Mouse (Mus musculus) spleen, postnatal 4 days (tissue): Measurements from ENCODE around the gene Cpt1c.
"Not testable (repeated sequence)": the region's sequence is repeated elsewhere in the genome, so short reads cannot be mapped to it uniquely, and the experiment has no call there.

Source experiments
- DNase-seq, 2 experiments: peaks; one replicate each; pipeline ENCODE4 v3.0.0; 2022; ENCODE audit warnings: low spot score in 2 of 2

The Cpt1c gene

DNA sequence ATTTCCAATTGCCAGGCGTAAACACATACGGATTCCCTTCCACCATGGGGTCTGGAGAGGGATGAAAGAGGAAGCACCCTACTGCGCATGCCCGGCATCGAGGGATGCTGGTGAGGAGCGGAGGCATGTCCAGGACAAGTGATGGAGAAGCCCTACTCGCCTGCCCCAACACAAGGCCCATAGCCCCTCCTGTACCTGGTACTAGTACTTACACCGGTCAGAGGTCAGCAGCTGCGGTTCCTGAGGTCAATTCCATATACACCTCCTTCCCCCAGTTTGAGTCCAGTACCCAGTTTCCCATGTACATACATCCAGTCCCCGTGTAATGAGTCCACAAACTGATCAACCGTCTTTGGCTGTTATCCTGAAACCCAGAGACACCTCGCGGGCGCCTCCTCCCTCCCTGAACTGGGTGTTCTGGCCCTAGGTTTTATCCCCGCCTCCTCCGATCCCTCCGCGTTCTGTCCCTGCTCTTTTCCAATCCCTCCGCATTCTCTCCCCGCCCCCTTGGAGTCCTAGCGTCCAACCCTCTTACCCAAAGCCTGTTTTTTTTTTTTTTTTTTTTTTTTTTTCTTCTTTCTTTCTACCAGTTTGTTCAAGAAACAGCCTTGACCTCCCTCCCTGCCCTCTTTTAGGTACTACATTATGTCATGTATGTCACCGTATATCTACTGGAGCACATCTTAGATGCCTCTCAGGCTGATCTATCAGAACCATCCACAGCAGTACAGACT is at the start of gene Cpt1c:
Cpt1c (minus strand) TSS at position 469 of the 734 bp plus-strand sequence.
- peak; percentile 74 to 83 for DNase-seq

DNA sequence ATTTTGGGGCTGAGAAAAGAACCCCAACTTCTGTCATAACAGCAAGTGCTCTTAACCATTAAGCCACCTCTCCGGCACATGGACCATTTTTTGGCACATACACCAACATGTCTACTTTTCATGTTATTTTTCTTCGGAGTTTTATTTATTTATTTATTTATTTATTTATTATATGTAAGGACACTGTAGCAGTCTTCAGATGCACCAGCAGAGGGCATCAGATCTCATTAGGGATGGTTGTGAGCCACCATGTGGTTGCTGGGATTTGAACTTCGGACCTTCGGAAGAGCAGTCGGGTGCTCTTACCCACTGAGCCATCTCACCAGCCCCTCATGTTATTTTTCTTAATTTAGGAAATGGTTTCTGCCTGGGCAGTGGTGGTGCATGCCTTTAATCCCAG is 49.1 kb upstream of the Cpt1c start:
- not testable (repeated sequence) for DNase-seq

DNA sequence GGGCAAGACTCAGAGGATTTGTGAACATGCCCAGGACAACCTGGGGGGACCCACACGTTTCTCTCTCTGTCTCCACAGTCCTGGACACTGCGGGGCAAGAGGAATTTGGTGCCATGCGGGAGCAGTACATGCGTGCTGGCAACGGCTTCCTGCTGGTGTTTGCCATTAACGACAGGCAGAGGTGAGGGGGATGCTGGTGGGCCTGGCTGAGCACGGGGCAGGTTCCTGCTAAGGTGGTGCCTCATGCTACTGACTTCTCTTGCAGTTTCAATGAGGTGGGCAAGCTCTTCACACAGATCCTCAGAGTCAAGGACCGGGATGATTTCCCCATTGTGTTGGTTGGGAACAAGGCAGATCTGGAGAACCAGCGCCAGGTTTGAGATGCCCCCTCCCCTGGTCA is 45.6 kb upstream of the Cpt1c start:
- DNase-seq = no peak

DNA sequence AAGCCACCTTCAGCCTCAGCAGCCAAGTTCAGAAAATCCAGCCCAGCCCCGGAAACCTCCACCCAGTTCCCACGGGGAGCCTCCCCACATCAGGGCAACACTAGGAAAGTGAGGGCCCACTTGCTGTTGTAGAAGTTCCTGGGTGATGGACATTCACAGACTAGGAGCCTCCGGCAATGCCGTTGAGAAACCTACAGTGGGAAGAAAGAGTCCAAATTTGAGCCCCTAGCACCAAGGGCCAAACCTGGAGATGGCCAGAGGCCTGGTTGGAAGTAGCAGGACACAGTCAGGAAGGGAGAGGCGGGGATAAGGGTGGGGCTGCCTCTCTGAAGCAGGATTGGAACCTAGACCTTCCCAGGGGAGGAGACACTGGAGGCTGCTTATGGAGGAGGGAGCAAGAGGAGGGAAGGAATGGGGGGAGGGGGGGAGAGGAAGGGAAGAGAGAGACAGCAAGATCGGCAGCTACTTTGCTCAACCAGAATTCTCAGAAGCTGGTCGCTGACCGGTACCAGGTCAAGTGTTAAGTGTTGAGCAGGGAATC is 44.5 kb upstream of the Cpt1c start:
- peak in 1 of 2 experiments; percentile 62 for DNase-seq

DNA sequence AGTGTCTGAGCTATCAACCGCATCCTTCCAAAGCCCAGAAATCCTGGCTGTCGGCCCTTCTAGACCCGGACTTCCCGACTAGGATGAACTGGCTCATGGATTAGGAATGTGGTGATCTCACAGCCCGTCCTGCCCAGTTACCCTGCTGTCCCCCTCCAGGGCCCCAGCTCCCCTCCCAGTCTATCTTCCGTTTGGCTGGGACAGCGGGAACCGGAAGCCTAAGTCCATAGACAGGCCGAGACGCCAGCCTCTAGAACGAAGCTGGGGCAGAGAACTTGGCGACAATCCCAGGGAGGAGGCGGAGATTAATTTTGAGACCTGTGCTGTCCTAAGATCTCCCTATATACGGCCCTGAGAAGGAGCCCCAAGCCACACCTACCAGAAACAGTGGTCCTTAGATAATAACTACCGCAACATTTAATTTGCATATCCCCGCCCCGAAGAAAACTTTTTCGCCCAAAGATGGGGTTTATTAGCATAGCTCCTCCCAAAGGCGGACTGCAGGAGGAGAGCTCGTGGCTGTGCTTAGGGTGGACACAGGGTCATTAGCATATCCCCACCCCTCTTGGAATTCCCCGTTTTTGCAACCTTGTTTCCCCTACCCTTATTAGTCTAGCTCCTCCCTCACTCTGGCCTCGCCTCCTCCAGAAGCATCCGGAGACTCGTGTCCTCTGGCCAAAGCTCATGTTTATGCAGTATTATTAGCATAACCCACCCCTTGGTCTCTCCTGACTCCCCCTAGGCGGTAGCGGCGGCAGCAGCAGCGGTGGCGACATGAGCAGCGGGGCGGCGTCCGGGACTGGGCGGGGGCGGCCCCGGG is 42.8 kb upstream of the Cpt1c start, which contains the start of gene Rras:
Rras (plus strand) TSS at position 720 of the 820 bp plus-strand sequence.
- DNase-seq = peak; percentile 86

DNA sequence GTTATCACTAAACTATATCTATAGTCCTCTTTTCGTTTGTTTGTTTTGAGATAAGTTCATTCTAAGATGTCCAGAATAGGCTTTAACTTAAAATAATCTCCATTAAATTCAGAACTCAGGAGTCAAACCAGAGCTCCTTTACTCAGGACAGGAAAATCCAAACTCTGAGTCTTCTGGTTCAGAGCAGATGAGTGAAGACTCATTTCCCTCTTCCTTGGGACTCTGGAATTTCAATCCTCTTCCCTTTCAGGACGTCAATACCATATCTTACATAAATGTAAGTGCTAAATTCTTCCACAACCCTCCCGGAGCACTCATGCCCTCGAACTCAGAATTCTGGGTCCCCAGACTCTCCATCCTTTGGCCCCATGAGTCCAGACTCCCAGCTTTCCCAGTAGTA is 42.1 kb upstream of the Cpt1c start:
- DNase-seq = no peak

DNA sequence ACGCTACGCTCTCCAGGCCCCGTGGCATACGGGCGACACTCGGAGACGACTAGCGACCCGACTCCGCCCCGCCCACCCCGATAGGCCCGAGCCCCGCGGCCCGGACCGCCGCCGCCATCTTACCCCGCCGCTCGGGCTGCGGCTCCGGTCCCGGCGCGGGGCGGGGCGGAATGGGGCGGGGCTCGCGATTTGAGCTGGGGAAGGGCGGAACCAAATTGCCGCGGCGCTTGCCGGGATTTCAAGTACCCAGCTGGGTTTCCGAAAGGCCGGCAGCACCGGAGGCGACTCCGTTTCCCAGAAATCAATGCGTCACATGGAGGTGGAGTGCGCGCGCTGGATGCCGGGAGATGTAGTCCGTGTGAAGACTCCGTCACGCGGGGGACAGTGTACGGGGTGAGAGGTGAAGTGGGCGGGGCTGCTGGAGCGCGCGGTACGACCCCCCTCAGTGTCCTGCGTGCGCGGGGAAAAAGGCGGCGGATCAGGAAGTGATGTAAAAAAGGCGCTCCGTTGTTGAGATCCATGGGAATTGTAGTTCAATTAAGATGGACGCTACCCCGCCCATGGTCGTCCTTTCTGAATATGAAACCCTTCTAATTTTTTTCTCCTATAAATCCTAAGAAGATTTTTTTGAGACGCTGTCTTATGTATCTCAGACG is 41.4 kb upstream of the Cpt1c start, which contains the start of gene Scaf1:
Scaf1 (minus strand) TSS at position 407 of the 656 bp plus-strand sequence.
- peak; percentile 98 to 99 for DNase-seq

DNA sequence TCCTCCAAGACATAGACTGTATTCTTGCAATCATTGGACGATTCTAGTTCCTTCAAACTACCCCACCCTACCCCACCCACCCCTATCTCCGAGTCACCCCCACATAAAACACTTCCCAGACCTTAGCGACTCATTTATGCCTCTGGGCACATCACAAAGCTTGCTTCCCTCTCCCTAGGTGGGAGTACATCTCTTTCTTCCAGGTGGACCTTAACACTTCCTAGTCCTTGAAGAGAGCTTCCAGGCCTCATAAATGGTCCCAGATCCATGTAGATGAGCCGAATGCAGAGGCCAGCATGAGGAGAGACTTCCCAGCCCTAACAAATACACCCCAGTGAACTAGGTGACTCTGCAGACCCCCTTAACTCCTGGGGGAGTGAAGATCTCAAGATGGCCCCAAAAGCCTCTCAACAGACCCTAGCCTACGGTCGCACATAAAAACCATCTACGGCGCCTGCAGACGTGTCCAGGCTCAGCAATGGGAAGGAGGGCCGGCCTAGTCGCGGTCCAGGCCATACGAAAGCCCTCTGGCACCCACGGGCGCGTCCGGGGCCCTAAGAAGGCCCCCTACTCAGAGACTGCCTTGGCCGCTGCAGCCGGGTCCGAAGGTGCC is 40.8 kb upstream of the Cpt1c start:
- no peak for DNase-seq

DNA sequence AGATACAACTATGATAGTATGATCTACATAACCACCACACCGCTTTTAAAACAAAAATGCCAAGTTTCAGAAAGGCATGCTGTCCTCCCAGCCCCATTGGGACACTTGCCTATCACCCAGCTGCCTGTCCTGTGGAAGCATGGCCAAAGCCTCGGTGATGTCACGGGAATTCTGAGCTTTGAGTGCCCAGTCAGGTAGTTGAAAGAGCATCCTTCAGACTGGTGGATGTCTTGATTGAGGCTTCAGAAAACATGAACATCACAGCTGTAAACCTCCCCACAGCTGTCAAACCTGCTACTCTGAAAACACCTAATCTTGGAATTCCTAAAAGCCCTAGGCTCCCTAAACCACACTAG is 39.4 kb upstream of the Cpt1c start:
- DNase-seq = peak in 1 of 2 experiments; percentile 53

DNA sequence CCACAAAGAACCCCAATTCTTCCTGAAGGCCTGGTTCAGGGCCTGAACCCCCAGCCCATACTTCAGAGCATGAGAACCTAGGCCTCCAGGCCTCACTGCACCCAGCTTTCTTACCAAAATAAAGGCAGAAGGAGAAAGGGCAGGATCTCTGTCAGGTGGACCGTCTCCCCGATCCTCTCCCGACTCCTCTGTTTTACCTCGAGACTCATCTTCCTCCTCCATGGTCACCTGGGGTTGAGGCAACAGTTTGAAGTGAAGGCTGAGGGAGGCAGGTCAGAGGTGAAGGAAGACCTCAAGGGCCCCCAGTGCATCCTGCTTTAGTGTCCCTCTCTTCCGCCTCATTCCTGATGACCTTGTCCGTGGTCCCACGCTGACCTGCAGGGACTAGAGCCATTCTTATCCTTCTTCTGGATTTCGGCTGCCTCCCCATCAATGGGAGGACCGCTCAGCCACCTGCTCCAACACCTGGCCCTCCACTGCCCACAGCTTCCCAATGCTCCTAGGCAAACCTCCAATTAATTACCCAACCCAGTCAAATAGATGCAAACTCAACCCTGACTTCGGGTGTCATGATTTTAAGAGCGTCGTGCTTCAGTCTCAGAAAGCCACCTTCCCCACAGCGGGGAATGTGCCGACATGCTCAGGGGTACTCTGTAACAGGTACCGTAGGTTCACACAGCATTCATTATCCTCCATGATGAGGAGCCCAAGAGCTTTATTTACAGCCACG is 38.9 kb upstream of the Cpt1c start:
- DNase-seq = peak in 1 of 2 experiments; percentile 58

DNA sequence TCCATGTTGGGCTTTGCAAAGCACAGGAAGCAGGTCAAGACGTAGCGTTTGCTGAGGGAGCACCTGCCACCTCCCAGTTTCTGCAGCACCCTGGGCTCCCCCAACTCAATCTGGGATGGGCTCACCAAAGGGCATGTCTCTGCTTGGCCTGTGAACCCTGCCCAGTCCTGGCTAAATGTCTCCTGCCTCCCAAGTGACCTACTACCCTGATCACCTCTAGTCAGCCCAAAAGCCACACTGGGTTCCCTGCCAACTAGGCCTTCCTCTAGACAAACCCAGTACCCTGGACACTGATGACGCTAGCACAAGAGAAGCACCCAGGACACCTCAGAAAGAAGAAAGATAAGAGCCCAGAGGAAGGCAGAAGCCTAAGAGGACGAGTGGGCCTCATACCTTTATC is 38.2 kb upstream of the Cpt1c start:
- peak in 1 of 2 experiments; percentile 56 for DNase-seq

DNA sequence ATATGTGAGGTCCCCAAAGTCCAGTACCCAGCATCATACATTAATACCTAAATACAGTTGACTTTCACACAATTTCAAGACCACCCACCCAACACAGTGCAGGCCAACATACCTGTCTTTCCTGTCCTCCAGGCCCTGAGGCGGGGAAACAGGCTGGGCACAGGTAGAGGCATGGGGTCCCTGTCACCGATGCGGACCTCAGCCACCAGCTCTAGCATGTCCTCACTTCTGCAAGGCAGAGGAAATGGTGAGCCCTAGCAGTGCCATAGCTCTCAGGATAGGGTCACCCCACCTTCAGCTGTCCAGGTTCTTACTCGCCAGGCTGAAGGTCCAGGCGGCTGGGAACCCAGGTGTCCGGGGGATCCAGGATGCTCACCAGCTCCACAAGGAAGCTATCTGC is 37.4 kb upstream of the Cpt1c start:
- peak in 1 of 2 experiments; percentile 53 for DNase-seq

DNA sequence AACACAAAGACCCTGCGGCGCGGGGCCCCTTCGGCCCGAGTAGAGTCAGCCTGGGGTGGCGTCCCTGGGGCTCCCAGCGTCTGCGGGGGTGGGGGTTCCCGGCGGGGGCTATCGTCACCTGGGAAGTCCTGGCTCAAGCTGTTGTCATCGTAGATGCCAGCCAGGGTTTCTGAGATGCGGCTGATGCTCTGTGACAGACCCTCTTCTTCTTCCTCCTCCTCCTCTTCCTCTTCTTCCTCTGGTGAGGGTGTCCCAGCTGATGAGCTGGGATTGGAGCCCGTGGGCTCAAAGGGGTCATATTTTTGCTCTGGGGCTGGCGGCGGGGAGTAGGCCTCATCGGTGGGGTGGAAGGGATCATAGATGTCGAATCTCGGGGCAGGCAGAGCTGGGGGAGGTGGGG is 33.8 kb upstream of the Cpt1c start:
- peak; percentile 12 to 61 for DNase-seq

DNA sequence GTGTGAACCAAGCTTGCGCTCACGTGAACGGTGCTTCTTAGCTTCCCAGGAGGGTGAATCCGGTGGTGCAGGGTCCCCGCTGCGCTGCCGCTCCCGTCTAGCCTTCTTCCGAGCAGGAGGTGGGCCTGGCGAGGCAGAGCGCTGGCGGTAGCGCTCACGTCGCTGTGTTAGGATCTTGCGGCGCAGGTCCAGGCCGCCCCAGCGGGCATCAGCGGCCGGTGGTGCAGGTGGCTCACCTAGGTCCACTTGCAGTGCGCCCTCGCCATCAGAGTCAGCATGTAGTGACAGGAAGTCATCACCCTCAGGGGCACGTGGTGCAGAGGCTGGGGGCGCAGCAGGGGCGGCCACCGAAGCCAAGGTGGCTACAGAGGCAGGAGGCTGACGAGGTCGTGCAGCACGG is 33.2 kb upstream of the Cpt1c start:
- DNase-seq = peak in 1 of 2 experiments; percentile 64

DNA sequence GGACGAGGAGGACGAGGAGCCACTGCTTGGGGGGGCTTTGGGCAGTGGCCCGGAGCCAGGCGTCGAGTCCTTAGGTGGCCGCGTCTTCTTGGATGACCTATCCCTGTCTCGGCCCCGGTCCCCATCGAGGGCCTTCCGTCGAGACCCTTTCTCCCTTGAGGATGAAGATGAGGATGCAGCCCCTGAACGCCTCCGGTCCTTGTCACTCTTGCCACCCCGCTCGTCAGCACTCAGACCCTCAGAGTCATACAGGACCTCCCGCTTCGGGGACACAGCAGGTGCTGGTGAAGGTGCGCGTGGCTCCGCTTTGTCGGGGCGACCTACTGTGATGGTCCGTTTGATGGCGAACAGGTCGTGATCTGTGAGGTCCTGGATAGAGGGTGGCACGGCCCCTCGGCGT is 32.5 kb upstream of the Cpt1c start:
- DNase-seq = peak; percentile 13 to 64

DNA sequence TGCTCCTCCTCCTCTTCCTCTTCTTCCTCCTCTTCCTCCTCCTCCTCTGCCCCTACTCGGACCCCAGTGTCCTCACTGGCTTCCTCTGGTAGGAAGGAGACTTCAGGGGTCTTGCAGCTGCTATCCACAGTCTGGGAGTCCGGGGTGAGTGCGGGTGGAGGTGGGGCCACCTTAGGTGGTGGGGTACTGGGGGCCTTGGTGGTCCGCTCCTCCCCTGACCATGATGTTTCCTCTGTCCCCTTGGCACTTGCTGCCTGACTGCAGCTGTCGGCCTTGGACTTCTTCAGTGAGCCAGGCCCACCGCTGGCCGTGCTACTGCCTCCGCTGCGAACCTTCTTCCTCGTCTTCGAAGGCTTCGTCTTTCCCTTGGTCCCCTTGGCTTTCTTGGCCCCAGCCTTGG is 31.9 kb upstream of the Cpt1c start:
- no peak for DNase-seq

DNA sequence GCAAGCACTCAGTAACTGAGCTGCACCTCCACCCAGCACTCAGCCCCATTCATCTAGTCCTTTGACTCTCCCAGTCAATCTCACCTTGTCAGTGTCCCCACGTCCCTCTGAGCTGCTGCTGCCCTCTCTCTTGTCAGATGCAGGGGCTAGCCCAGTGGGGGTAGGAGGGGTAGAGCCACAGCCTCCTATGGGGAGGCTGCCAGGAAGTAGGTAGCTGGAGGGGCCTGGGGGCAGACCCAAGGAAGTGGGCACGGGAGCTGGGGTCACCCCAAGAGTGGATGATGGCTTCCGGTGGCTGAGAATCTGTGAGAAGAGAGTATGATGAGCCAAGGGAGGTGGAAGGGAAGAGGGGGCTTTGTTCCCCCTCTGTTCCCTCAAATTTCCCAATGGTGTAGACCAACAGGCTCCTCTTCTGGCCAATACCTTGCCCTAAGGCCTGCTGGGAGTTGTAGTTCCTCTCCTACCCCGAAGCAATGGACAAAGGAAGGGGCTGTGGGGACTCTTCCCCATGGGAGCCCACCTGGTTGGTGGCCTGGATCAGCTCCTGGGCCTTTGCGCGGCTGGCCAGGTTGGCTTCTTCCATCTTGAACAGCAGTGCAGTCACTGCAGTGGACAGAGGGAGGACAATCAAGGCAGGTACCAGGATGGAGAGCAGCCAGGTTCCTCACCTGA is 30.8 kb upstream of the Cpt1c start:
- no peak for DNase-seq

DNA sequence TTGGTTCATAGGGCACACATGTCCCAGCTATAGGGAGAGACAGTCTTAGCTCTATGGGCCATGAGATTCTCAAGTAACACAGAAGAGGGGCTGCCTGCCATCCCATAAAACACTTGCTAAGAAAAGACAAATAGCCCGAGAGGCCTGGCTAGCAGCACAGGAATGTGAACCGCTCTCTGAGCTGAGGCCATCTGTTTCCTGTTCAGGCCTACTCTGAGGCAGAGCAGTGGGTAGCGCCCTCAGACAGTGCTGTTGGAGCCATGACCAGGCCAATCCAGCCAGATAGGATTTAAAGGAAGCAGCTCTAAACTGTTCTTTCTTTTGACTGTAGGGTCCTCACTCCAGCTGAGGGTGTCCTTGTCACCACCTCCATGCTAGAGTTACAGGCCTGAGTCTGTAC is 29.9 kb upstream of the Cpt1c start:
- DNase-seq = no peak

DNA sequence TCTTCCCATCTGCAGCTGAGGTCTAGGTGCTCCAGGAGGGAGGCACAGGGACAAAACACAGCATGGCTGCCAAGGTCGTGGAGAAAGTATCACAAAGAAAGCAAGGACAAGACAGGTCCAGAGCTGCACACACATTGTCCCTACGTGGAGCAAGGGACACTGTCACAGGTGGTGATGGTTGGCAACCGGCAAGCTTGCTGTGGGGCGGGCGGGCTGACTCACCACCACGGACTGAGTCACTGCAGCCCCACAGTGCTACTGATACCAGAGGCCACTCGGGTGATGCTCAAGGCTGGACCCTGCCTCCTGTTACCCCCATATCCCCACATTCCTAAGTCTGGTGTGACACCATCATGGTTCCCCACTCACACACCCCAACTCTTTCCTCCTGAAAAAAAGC is 27.8 kb upstream of the Cpt1c start:
- DNase-seq = no peak

DNA sequence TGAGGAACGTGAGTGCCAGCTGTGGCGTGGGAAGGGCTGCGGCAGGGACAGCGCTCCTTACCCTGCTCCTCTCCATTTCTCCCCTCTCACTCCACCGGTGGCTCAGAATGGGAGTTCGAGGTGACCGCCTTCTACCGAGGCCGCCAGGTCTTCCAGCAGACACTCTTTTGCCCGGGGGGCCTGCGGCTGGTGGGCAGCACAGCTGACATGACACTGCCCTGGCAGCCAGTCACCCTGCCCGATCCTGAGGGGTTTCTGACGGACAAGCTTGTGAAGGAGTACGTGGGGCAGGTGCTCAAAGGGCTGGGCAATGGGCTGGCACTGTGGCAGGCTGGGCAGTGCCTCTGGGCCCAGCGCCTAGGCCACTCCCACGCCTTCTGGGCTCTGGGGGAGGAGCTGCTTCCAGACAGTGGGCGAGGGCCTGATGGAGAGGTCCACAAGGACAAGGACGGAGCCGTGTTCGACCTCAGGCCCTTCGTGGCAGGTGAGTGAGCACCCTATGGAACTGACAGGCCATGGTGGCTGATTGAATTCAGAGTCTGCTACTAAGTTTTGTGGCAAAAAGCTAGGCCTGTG is 26.0 kb upstream of the Cpt1c start:
- DNase-seq = no peak
